Comparison of ENCODE assay signal across 9 mouse cellular contexts in the genomic region with DNA sequence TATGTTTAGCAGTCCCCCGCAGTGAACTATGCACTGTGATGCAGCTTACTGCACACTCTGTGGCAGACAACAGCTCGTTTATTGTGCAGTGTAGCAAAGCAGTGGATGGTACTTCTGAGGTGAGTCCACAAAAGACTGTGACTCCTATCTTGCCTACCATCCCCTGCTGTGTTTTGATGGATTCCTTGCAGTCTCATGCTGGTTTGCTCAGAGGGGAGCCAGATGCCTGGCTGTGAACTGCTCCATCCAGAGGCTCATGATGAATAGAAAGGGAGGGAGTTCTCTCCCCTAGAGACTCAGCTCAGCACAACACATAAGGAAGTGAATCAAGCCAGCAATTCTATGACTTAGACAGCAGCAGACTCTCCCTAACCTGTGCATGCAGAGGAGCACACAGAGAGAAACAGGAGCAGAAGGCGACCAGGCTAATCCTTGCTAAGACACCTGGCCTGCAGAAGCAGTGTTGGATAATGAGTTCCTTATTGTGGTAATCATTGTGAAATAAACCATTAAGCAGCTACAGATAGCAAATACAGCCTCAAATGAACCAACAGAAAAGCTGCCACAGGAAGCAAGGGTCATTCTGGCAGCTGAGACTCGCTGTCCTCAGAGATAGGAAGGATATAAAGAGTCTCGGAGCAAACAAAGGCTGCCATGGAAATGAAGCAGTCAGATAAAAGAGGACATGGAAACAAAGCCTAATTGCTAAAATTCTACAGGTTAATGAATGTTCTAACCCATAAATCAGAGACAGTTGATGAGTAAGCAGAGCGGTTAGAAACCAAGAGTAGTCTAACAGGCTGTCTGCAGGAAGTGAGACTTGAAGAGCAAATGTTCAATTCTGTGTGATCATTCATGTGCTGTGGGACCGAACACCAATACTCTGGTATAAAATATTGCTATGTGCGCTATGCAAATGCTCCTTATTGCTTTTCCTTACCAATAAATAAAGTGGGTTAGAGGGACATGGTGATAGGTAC.
DNase-seq lines count a peak whose midpoint lies in the region; ATAC-seq lines count a peak whose summit lies in the region.
"Had no signal": no experiment of that assay in that cellular context is flagged by ENCODE, and none has a peak within 500 bp of the region (broad histone marks: within the 10 kb centered on the region; RNA-seq: fewer than 3 reads in every experiment).

No protein-coding gene starts in this region.

- H3K9ac ChIP-seq in neural tube, embryonic 11.5 days (ENCODE audit: low read length) = no peak overlapping the region; the same call in 1 of the 2 replicates
- H3K9ac ChIP-seq in forebrain, embryonic 15.5 days (replicated peaks) = no peak overlapping the region
- H3K9ac ChIP-seq: liver, embryonic 13.5 days had no signal

- H3K36me3 ChIP-seq in neural tube, embryonic 11.5 days (ENCODE audit: control insufficient read depth, insufficient read depth, low read length) = no peaks in the 10 kb centered on the region
- H3K36me3 ChIP-seq in forebrain, embryonic 15.5 days = no peaks in the 10 kb centered on the region
- H3K36me3 ChIP-seq: liver, embryonic 13.5 days had no signal

- no peaks in the 10 kb centered on the region for H3K27me3 ChIP-seq in neural tube, embryonic 11.5 days (ENCODE audit: control insufficient read depth, insufficient read depth, low read length)
- H3K27me3 ChIP-seq in forebrain, embryonic 15.5 days = no peaks in the 10 kb centered on the region
- H3K27me3 ChIP-seq: liver, embryonic 13.5 days had no signal

- no peak overlapping the region for H3K4me2 ChIP-seq in neural tube, embryonic 11.5 days (ENCODE audit: low read depth)
- H3K4me2 ChIP-seq in forebrain, embryonic 15.5 days (replicated peaks) = no peak overlapping the region
- H3K4me2 ChIP-seq: liver, embryonic 13.5 days had no signal

- H3K9me3 ChIP-seq in neural tube, embryonic 11.5 days (ENCODE audit: control insufficient read depth, low read length) = no peaks in the 10 kb centered on the region
- no peaks in the 10 kb centered on the region for H3K9me3 ChIP-seq in forebrain, embryonic 15.5 days
- H3K9me3 ChIP-seq: liver, embryonic 13.5 days had no signal

- peak; percentile 42; the same call in 1 of the 2 replicates for ATAC-seq in neural tube, embryonic 11.5 days (ENCODE audit: insufficient read depth, low FRiP score, low TSS enrichment)
- ATAC-seq in forebrain, embryonic 15.5 days (replicated peaks) = peak; percentile 53; the same call in 1 of the 2 replicates
- no peak for ATAC-seq in erythroid progenitor cell, adult 5-6 weeks (replicated peaks; ENCODE audit: low FRiP score, poor library complexity, severe bottlenecking)

- H3K4me3 ChIP-seq in neural tube, embryonic 11.5 days (ENCODE audit: low read depth, low read length) = no peak overlapping the region
- H3K4me3 ChIP-seq in forebrain, embryonic 15.5 days = no peak overlapping the region
- H3K4me3 ChIP-seq: liver, embryonic 13.5 days had no signal

- H3K4me1 ChIP-seq in neural tube, embryonic 11.5 days (ENCODE audit: control insufficient read depth, insufficient read depth, low read length) = peaks cover 3% of the 10 kb centered on the region; the same call in 1 of the 2 replicates
- 0 out of 2 replicates have a peak, but pooled peaks cover 6% of the 10 kb centered on the region for H3K4me1 ChIP-seq in forebrain, embryonic 15.5 days
- H3K4me1 ChIP-seq: liver, embryonic 13.5 days had no signal

- WGBS in neural tube, embryonic 11.5 days = 35% methylated on average over 8 of the region's 8 CpGs
- 37% methylated on average over 8 of the region's 8 CpGs for WGBS in forebrain, embryonic 15.5 days

- peak; percentile 13 for DNase-seq in neural tube, embryonic 11.5 days (ENCODE audit: low spot score)
- no peak for DNase-seq in neural tube, embryonic 10.5 days (ENCODE audit: extremely low spot score, low spot score)
- DNase-seq in mesoderm, embryonic 11.5 days (ENCODE audit: low read depth, low spot score) = peak; percentile 13
- no peak for DNase-seq in lung, postnatal 14 days
- no peak for DNase-seq in gastrocnemius, adult 8-10 months (ENCODE audit: low spot score in 2 of 2)
- DNase-seq: cerebellum, adult 8-10 months; liver, embryonic 13.5 days had no signal

- no peak overlapping the region for H3K27ac ChIP-seq in neural tube, embryonic 11.5 days (ENCODE audit: low read depth, low read length)
- no peak overlapping the region for H3K27ac ChIP-seq in forebrain, embryonic 15.5 days (replicated peaks)
- H3K27ac ChIP-seq: liver, embryonic 13.5 days had no signal

Comparison
In these comparisons a context has a peak if more than half of its experiments do, and no peak if none do; other contexts are left out.
1. DNase-seq: peak in neural tube, embryonic 11.5 days (single experiment) and mesoderm, embryonic 11.5 days (single experiment); none in neural tube, embryonic 10.5 days (single experiment), lung, postnatal 14 days (single experiment) and gastrocnemius, adult 8-10 months (0 of 2).